Mouse (Mus musculus) right cerebral cortex, adult 2 months (tissue): ENCODE measurements around the gene Kremen2.
"Not testable (repeated sequence)": the region's sequence is repeated elsewhere in the genome, so short reads cannot be mapped to it uniquely, and the experiment has no call there.

Experiments
- DNase-seq, 2 experiments: peaks; one replicate each; pipeline ENCODE4 v3.0.0; 2021 to 2022; ENCODE audit warnings: low spot score in 2 of 2

The Kremen2 gene

GRCm38 (mm10) chr17:23745301-23746251 lies at the start of gene Kremen2:
Gene Kremen2, minus strand, starts transcription at chr17:23745833.
- no peak for DNase-seq

DNA sequence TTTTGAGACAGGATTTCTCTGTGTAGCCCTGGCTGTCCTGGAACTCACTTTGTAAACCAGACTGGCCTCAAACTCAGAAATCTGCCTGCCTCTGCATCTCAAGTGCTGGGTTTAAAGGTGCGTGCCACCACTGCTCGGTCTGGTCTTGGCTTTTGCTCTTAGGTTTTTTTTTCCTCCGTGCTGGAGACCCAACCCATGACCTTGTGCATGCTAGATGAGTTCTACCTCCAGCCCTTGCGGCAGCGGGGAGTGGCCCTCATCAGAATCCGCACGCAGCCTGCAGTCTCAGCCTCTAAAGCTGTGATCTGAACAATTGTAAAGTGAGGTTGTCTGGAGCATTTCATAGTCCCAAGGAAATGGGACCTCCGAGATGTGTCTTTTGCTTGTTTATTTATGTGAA lies 49.7 kb upstream of the Kremen2 start:
- no peak for DNase-seq

GRCm38 (mm10) chr17:23791079-23791357 lies 45.4 kb upstream of the Kremen2 start:
- no peak for DNase-seq

DNA sequence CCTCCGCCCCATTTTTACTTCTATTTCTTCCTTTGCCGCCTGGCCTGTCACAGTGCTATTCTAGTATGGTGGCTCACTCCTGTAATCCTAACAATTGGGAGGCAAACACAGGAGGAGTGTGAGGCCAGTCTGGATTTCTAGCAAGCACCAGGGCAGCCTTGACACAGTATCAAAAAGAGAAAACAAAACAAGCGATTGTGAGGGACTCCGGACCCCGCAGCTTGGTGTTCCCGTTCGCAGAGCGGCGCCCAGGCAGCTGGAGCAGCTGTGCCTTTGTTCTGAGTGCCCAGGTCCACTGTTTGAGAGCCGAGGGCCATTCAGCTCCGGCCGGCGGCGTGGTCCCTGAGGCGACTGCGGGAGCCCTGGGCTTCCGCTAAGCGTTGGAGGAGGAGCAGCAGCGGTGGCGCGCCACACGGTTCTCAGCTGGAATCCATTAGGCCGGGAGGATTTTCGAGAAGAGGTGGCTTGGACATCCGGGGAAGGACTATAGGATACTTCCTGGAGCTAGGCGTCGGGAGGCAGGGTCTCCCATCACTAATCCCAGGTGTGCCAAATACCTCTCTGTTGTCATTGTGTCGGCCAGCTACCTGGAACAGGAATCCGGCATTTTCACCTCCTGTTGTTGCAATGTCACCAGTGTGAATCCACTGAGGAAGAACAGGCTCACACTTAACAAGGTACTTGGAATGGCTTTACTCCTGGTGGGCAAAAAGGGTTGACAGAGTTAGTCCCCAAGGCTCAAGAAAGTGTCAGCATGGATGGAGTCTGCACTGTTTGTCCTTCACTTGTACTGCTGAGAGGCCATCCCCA lies 44.8 kb upstream of the Kremen2 start, which contains the start of gene Srrm2:
Srrm2 (plus strand) TSS at position 264 of the 810 bp plus-strand sequence.
- peak; percentile 47 to 60 for DNase-seq

- no peak for DNase-seq
These were observed 44.2 kb upstream of the Kremen2 start for GRCm38 (mm10) chr17:23789749-23790268.

- DNase-seq: no peak
These were observed 43.3 kb upstream of the Kremen2 start for GRCm38 (mm10) chr17:23788973-23789372.

DNA sequence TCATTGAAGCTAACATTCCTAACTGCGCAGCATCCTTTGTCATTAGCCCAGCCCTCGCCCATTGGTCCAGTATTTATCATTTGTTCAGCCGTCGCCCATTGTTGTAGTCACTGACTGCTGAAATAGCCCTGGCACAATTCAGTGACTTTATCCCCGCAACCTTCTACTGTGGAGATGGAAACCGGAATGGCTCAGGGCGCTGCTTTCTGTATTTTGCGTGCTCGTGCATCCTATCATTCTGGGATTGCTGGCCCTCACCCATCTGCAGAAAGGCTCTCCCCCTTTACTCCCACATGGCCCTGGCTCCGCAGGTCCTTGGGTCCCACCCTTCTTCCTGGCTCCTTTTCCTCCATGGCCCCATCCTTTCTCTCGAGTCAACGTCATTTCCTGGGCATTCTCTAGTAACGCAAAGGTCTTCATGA lies 40.9 kb upstream of the Kremen2 start:
- DNase-seq: peak in 1 of 2 experiments; percentile 39

DNA sequence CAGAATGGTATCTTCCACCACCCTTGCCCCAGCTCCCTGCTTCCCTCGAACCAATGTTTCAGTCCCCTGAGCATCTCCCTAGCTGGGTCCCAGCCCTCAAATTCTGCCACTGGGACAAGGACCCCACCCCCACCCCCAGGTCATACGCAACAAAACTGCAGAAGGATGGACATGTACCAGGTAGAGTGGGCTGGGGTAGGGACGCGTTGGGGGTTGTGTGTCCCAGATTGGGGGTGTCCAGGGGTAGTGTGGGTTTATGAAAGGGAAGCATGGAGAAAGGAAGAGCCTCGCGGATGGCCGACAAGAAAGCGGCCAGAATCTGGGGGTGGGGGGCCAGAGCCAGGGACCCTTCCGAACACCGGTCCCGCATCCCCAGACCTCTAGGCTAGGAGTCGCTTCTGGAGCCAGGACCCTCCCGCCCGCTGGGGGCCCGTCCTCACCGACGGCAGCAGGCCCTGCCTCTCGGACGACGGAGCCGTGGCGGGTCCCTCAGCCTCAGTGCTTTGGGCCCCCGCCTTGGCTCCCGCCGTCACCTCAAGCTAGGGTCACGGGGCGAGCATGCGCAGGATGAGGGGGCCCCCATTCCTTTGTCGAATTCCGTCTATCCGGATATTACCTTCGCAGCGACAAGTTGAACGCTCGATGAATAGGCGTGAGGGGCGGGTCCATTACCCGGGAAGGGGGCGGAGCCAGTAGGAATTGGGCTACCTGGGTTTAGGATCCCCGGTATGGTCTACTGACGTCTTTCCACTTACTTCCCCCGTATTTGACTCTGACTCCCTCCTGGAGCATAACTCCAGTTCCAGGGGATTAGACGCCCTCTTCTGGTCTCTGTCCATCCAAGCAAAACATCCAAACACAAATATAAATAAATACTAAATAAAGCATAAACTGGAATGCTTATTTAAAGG lies 40.2 kb upstream of the Kremen2 start, which contains the start of gene Flywch2:
Flywch2 (minus strand) TSS at position 521 of the 911 bp plus-strand sequence.
- DNase-seq: peak; percentile 83 to 89

DNA sequence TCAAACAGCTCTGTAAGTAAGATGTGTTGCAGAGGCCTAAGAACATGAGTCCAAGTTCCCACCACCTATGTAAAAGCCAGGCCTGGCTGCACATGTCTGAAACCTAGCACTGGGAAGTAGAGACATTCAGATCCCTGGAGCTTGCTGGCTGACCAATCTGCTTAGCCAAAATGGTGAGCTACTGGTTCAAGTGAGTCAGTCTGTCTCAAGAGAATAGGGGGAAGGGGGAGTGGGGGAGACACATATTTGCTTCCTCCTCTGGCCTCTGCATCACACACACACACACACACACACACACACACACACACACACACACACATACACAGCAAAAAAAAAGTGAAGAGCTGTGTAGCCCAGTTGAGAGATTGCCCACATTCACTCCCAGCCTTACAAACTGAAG lies 37.7 kb upstream of the Kremen2 start:
- DNase-seq: no peak

GRCm38 (mm10) chr17:23778447-23778846 lies 32.8 kb upstream of the Kremen2 start:
- no peak for DNase-seq

DNA sequence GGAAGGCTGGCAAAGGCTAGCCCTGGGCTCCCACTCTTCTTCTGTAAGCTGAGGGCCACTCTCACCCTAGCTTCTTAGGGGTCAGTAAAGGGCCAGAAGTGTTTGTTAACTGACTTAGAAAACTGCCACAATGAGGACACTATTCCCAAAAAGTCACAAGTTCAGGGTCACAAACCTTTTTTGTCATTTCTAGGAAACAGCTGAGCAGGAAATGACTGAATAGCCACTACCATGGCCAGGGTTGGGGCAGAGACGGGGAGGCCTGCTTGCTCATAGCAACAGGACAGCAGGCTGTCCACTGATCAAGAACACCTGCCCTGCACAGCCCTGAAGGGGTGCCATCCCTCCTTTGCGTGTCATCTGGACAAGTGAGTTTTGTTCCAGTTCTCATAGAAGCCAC lies 31.5 kb upstream of the Kremen2 start:
- DNase-seq: no peak

- no peak for DNase-seq
These were observed 30.6 kb upstream of the Kremen2 start for GRCm38 (mm10) chr17:23776216-23776615.

DNA sequence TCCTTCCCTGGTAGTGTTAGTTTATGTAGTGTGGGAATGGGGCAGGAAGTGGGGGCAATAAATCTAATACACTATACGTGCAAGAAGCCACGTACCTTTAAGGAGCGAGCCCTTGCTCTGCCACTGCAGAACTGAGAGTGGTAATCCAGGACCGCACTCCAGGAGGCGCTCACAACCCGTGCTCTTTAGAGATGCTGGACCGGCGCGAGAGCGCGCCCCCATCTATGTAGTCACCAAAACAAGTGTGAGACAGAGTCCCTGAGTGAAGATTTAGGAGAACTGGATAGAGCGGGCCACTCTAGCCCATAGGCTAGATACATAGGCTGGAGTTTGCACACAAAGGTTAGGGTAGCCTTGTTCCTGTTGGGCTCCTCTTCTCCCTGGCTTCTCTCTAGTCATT lies 28.5 kb upstream of the Kremen2 start:
- peak; percentile 77 to 87 for DNase-seq

DNA sequence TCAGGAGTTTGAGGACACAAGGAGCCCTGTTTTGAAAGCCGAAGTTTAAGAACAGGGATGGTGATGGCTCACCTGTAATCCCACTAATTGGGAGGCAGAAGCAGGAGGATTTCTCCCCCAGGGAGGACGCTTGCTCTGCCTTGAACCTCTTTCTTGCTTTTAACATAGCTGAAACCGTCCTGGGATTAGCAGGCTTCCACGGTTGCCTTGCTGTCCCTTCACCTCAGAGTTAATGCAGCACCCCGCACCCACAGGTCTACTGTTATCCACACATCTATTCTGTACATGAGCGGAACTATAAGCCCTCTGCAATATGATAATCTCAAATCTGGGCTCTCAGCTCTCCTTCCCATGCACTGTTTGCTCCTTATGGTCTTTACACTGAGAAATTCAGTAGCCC lies 28.0 kb upstream of the Kremen2 start:
- no peak for DNase-seq

GRCm38 (mm10) chr17:23772219-23772556 lies 26.6 kb upstream of the Kremen2 start:
- DNase-seq: not testable (repeated sequence)

GRCm38 (mm10) chr17:23771284-23772218 lies 25.9 kb upstream of the Kremen2 start, which contains the start of gene Flywch1:
Gene Flywch1, minus strand, starts transcription at chr17:23771602.
- DNase-seq: peak; percentile 99 to 100

DNA sequence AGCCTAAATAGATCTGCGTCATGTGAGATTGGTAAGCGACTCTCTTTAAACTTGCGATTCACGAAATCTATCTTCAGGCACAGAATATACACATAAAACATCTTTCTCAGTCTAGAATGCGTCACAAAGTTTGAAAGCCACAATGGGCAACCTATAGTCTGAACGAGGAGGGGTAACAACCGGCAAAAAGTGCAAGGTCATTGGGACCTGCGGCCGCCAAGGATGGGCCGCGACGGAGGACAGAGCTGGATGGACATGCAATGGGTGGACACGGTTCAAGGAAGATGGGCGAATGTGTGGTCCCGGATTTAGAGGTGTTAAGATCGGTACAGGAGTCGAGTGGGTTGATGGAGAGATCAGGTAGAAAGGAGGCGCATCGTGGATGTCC lies 25.3 kb upstream of the Kremen2 start:
- DNase-seq: peak; percentile 42 to 53

DNA sequence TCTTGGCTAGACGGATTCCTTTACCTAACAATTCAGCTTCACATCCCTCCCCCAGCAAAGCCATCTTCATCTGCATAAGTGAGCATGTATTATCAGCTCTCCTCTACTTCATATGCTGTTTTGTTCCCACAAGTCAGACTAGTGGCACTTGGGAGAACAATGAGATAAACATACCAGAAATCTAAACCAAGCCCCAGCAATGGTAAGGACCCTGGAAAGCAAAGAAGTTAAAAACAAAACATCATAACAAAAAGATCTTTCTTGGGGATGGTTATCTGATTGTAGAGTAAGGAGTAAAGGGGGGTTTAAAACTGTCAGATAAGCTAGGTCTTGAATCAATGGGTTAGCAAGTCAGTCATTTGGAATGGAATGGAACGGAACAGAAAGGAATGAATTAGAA lies 24.9 kb upstream of the Kremen2 start:
- DNase-seq: no peak

DNA sequence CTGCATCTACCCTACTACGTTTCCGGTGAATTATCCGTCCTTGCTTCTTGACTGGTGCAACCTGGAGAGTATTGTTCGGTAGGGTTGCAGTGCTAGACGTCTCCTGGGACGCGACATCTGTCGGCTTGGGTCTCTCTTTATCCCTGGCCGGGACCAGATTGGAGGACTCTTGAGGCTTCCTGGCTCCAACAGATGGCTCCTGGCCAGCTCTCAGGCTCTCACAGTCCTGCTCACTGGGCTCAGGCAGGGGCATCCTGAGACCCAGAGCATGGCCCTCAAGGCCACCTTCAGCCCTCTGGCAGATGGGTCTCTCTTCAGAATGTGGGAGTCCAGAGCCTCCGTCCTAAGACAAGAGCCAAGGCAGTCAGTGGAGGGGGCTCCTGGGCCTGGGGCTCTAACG lies 17.3 kb upstream of the Kremen2 start:
- DNase-seq: no peak

DNA sequence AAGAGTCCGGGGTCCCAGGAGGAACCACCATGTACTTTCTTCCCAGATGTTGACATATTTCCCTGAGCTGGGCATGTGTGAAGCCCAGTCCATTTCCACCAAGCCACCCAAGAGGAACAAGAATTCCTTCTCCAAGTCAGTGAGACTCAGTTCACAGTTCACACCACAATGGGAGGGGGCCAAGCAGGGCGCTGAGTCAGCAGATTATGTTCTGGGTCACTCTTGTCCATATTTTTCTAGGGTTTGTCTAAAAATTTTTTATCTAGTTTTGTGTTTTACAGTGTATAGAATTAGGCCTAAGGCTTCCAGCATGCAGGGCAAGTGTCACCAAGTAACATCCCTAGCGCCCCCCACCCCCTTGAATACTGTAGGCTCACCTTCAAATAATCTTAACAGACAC lies 15.5 kb upstream of the Kremen2 start:
- no peak for DNase-seq
